9 mouse cellular contexts compared by ENCODE assay signal in the genomic region with DNA sequence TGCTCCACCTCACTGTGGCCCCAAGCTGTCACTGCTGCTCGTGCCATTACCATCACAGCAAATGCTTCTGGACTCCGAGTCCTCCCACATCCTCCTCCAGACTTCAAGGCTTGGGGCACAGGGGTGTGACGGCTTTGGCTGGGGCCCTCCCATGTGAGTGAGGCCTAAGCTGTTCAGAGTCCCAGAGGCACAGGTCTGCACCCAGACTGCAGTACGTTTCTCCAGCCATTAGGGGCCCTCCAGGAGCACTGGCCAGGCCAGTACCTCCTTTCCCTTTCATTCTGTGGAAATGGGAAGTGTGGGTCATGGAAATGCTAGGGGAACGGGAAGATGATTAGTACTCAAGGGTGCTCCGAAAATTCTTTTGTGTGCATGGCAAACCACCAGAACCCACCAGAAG. TPM values are rescaled to one million over a fixed set of nuclear protein-coding genes. Genes with fewer than 3 reads are reported as not detected.
A peak's percentile ranks its signal among the peaks of the same experiment; 100 is the strongest.
DNase-seq lines count a peak whose midpoint lies in the region; ATAC-seq and TF ChIP-seq lines count a peak whose summit lies in the region.
"Had no signal": no experiment of that assay in that cellular context is flagged by ENCODE, and none has a peak within 500 bp of the region (broad histone marks: within the 10 kb centered on the region; RNA-seq: fewer than 3 reads in every experiment).

No protein-coding gene starts in this region.

- H3K9ac ChIP-seq in heart, adult 2 months (ENCODE audit: low read depth, low read length) = no peak overlapping the region
- no peak overlapping the region for H3K9ac ChIP-seq in heart, embryonic 12.5 days
- H3K9ac ChIP-seq in forebrain, embryonic 16.5 days (replicated peaks; ENCODE audit: low read depth, low read length) = no peak overlapping the region
- H3K9ac ChIP-seq in midbrain, postnatal 0 days (replicated peaks; ENCODE audit: low read length, poor library complexity, severe bottlenecking) = no peak overlapping the region
- H3K9ac ChIP-seq: heart, embryonic 15.5 days had no signal

- 40% methylated on average over 6 of the region's 6 CpGs for WGBS in heart, adult 2 months
- WGBS in heart, embryonic 12.5 days = 36% methylated on average over 6 of the region's 6 CpGs
- WGBS in forebrain, embryonic 16.5 days = 34% methylated on average over 6 of the region's 6 CpGs
- 25% methylated on average over 6 of the region's 6 CpGs for WGBS in midbrain, postnatal 0 days

- H3K27me3 ChIP-seq in heart, adult 2 months (ENCODE audit: control insufficient read depth, insufficient read depth, low read length) = no peaks in the 10 kb centered on the region
- H3K27me3 ChIP-seq in heart, embryonic 12.5 days (replicated peaks) = peaks cover 15% of the 10 kb centered on the region; the same call in 1 of the 2 replicates
- H3K27me3 ChIP-seq in forebrain, embryonic 16.5 days (replicated peaks; ENCODE audit: control insufficient read depth, insufficient read depth, low read length) = no peaks in the 10 kb centered on the region; the same call in 1 of the 2 replicates
- H3K27me3 ChIP-seq in midbrain, postnatal 0 days (ENCODE audit: insufficient read depth, low read length) = no peaks in the 10 kb centered on the region; the same call in 1 of the 2 replicates
- H3K27me3 ChIP-seq: heart, embryonic 15.5 days had no signal

- no peak overlapping the region for H3K27ac ChIP-seq in heart, adult 2 months
- no peak overlapping the region for H3K27ac ChIP-seq in heart, embryonic 12.5 days (ENCODE audit: poor library complexity, severe bottlenecking)
- H3K27ac ChIP-seq in forebrain, embryonic 16.5 days (ENCODE audit: low read length) = no peak overlapping the region
- no peak overlapping the region for H3K27ac ChIP-seq in midbrain, postnatal 0 days (ENCODE audit: low read depth, low read length)
- H3K27ac ChIP-seq: heart, embryonic 15.5 days had no signal

- ATAC-seq in heart, embryonic 12.5 days (ENCODE audit: insufficient number of reproducible peaks, low FRiP score) = no peak
- ATAC-seq in forebrain, embryonic 16.5 days = peak; percentile 63; the same call in 1 of the 2 replicates
- peak; percentile 29; the same call in 1 of the 2 replicates for ATAC-seq in midbrain, postnatal 0 days (ENCODE audit: low FRiP score)

- peak in 1 of 2 experiments; percentile 26 for DNase-seq in heart, adult 2 months
- peak; percentile 79 for DNase-seq in adrenal gland, postnatal 14 days
- peak; percentile 67 to 82 for DNase-seq in kidney, postnatal 4 days
- no peak for DNase-seq in midbrain, postnatal 0 days (ENCODE audit: low spot score)
- DNase-seq in right cerebral cortex, postnatal 4 days = no peak
- DNase-seq in thymus, postnatal 14 days = no peak

- no peak for TF ChIP-seq EP300 in heart, adult 2 months (IDR thresholded peaks at IDR 0.05; ENCODE audit: insufficient read depth, low read depth, low read length)

- H3K4me2 ChIP-seq in heart, embryonic 12.5 days = no peak overlapping the region
- no peak overlapping the region for H3K4me2 ChIP-seq in forebrain, embryonic 16.5 days (ENCODE audit: low read length)
- H3K4me2 ChIP-seq in midbrain, postnatal 0 days (ENCODE audit: low read depth, low read length, poor library complexity, severe bottlenecking) = no peak overlapping the region
- H3K4me2 ChIP-seq: heart, embryonic 15.5 days had no signal

- intact Hi-C loops in heart, adult 2 months (cut with DNase I) = no loop called here

- H3K79me2 ChIP-seq in heart, adult 2 months (replicated peaks; ENCODE audit: control insufficient read depth, insufficient read depth, low read length) = no peaks in the 10 kb centered on the region

- no peaks in the 10 kb centered on the region; the same call in 1 of the 2 replicates for H3K4me1 ChIP-seq in heart, adult 2 months (ENCODE audit: control insufficient read depth, insufficient read depth, low read length)
- H3K4me1 ChIP-seq in heart, embryonic 12.5 days (replicated peaks) = peaks cover 21% of the 10 kb centered on the region
- H3K4me1 ChIP-seq in forebrain, embryonic 16.5 days (replicated peaks; ENCODE audit: control insufficient read depth, insufficient read depth, low read length) = peaks cover 17% of the 10 kb centered on the region
- no peaks in the 10 kb centered on the region for H3K4me1 ChIP-seq in midbrain, postnatal 0 days (ENCODE audit: insufficient read depth, low read length)

- no peak for TF ChIP-seq POLR2A in heart, adult 2 months (IDR thresholded peaks at IDR 0.05; ENCODE audit: insufficient read depth, low read depth, low read length)

- TF ChIP-seq CTCF in heart, adult 2 months (IDR thresholded peaks at IDR 0.05) = peak; percentile 59
- peak; percentile 54 for TF ChIP-seq CTCF in midbrain, postnatal 0 days (IDR thresholded peaks at IDR 0.05)

- H3K36me3 ChIP-seq in heart, adult 2 months (ENCODE audit: control insufficient read depth, insufficient read depth, low read length) = no peaks in the 10 kb centered on the region
- H3K36me3 ChIP-seq in heart, embryonic 12.5 days = peaks cover 27% of the 10 kb centered on the region
- peaks cover 3% of the 10 kb centered on the region; the same call in 1 of the 2 replicates for H3K36me3 ChIP-seq in forebrain, embryonic 16.5 days (ENCODE audit: control insufficient read depth, insufficient read depth)
- H3K36me3 ChIP-seq in midbrain, postnatal 0 days (ENCODE audit: insufficient read depth, low read length) = peaks cover 20% of the 10 kb centered on the region

- no peaks in the 10 kb centered on the region for H3K9me3 ChIP-seq in heart, embryonic 12.5 days (replicated peaks)
- no peaks in the 10 kb centered on the region for H3K9me3 ChIP-seq in forebrain, embryonic 16.5 days (ENCODE audit: control insufficient read depth, low read length)
- H3K9me3 ChIP-seq in midbrain, postnatal 0 days (ENCODE audit: low read length) = no peaks in the 10 kb centered on the region
- H3K9me3 ChIP-seq: heart, embryonic 15.5 days had no signal

- H3K4me3 ChIP-seq in heart, adult 2 months = no peak overlapping the region
- no peak overlapping the region for H3K4me3 ChIP-seq in heart, embryonic 12.5 days
- no peak overlapping the region for H3K4me3 ChIP-seq in forebrain, embryonic 16.5 days (replicated peaks; ENCODE audit: low read length)
- H3K4me3 ChIP-seq in midbrain, postnatal 0 days (ENCODE audit: low read depth, low read length) = no peak overlapping the region
- H3K4me3 ChIP-seq: heart, embryonic 15.5 days had no signal

RNA-seq across cellular contexts. Expression of gene Pja1, which starts 7.1 kb away (rescaled TPM):
- total RNA-seq in heart, adult 2 months (2021) = 10 to 100 TPM; 22.7 to 24.8 TPM
- 19.9 and 27.2 TPM in 2 replicates for polyA plus RNA-seq in heart, adult 2 months (2012; rRNA removed)
- polyA plus RNA-seq in heart, embryonic 12.5 days (2016; fragmentation: Nextera tagmentation; extraction: Ambion mirVana) = 108 and 109 TPM in 2 replicates
- 99.7 and 108 TPM in 2 replicates for total RNA-seq in adrenal gland, postnatal 14 days (2021)
- 408 and 409 TPM in 2 replicates for polyA plus RNA-seq in forebrain, embryonic 16.5 days (2015; fragmentation: Nextera tagmentation; extraction: Ambion mirVana)
- total RNA-seq in midbrain, postnatal 0 days (2014; rRNA removed) = 250 and 271 TPM in 2 replicates
- polyA plus RNA-seq in midbrain, postnatal 0 days (2015; fragmentation: Nextera tagmentation; extraction: Ambion mirVana) = 405 and 423 TPM in 2 replicates

Comparison
In these comparisons a context has a peak if more than half of its experiments do, and no peak if none do; other contexts are left out.
1. DNase-seq: peak in adrenal gland, postnatal 14 days (single experiment) and kidney, postnatal 4 days (2 of 2); none in midbrain, postnatal 0 days (single experiment), right cerebral cortex, postnatal 4 days (single experiment) and thymus, postnatal 14 days (single experiment).